Mouse (Mus musculus) midbrain, embryonic 14.5 days (tissue): ENCODE measurements at regions not wholly inside any gene's neighbourhood (a gene's known extent, or its start where the extent isn't known, plus 50 kb on each side); places are given as distances from the start of the nearest gene placed in this dataset.

Experiments
- ATAC-seq: fragments of 200-750 bp; cut with Nextera tagmentation; 2 replicates; pipeline ENCODE4 v1.8.0; 2017; ENCODE audit warnings: moderate number of reproducible peaks, moderate library complexity; ENCODE audit not compliant: low FRiP score, low TSS enrichment
- DNase-seq: peaks from one replicate; pipeline ENCODE4 v3.0.0-alpha.2; 2015
- H3K27ac ChIP-seq: fragments of 300-500 bp; sonication (generic); replicated peaks from 2 replicates; pipeline ENCODE4 v1.5.1; 2014; ENCODE audit warnings: mild to moderate bottlenecking, low read depth, low read length, moderate library complexity
- H3K27me3 ChIP-seq: fragments of 300-500 bp; sonication (generic); 2 replicates; pipeline ENCODE4 v1.6.1; 2014; ENCODE audit warnings: low read length, control low read depth, mixed read lengths; ENCODE audit not compliant: control insufficient read depth, insufficient read depth
- H3K36me3 ChIP-seq: fragments of 300-500 bp; sonication (generic); 2 replicates; pipeline ENCODE4 v1.6.1; 2014; ENCODE audit warnings: low read length, control low read depth; ENCODE audit not compliant: control insufficient read depth, insufficient read depth
- H3K4me1 ChIP-seq: fragments of 300-500 bp; sonication (generic); 2 replicates; pipeline ENCODE4 v1.6.1; 2014; ENCODE audit warnings: mild to moderate bottlenecking, antibody characterized with exemption, low read length, control low read depth; ENCODE audit not compliant: control insufficient read depth, insufficient read depth
- H3K4me2 ChIP-seq: fragments of 300-500 bp; sonication (generic); 2 replicates; pipeline ENCODE4 v1.6.1; 2014; ENCODE audit warnings: mild to moderate bottlenecking, low read length, moderate library complexity
- H3K4me3 ChIP-seq: fragments of 300-500 bp; sonication (generic); replicated peaks from 2 replicates; pipeline ENCODE4 v1.5.1; 2014; ENCODE audit warnings: low read depth, low read length
- H3K9ac ChIP-seq: fragments of 300-500 bp; sonication (generic); replicated peaks from 2 replicates; pipeline ENCODE4 v1.6.1; 2014; ENCODE audit warnings: mild to moderate bottlenecking, low read length, moderate library complexity
- H3K9me3 ChIP-seq: fragments of 300-500 bp; sonication (generic); 2 replicates; pipeline ENCODE4 v1.6.1; 2016; ENCODE audit warnings: low read length, control low read depth, mixed read lengths; ENCODE audit not compliant: control insufficient read depth
- WGBS: fragments of 180-500 bp; shearing (Covaris S2); extraction: QIAGEN DNeasy Blood & Tissue Kit; methylation state at CpG from one replicate; pipeline ENCODE4 v1.1.7; 2014; 5-methylcytosine and 5-hydroxymethylcytosine counted together

- 63% methylated on average over 8 of the region's 8 CpGs for WGBS
- DNase-seq = no peak
- no peak for ATAC-seq
Observed at GRCm38 (mm10) chr13:45281106-45281505, 108.4 kb upstream of the Mylip start.

GRCm38 (mm10) chr13:45286651-45287050, 102.9 kb upstream of the Mylip start:
- H3K9me3 ChIP-seq = no peaks in the 10 kb centered on the region
- DNase-seq = no peak

More at GRCm38 (mm10) chr13:45281106-45281505, 108.4 kb upstream of the Mylip start:
- no peaks in the 10 kb centered on the region for H3K36me3 ChIP-seq
- H3K9me3 ChIP-seq = no peaks in the 10 kb centered on the region
- H3K27ac ChIP-seq = no peak overlapping the region
- H3K4me2 ChIP-seq = no peak overlapping the region
- no peak overlapping the region for H3K9ac ChIP-seq
- no peaks in the 10 kb centered on the region for H3K4me1 ChIP-seq
- H3K4me3 ChIP-seq = no peak overlapping the region
- no peaks in the 10 kb centered on the region for H3K27me3 ChIP-seq

GRCm38 (mm10) chr13:45287217-45287616, 102.3 kb upstream of the Mylip start:
- no peak overlapping the region for H3K9ac ChIP-seq
- ATAC-seq (no peak), DNase-seq (no peak)
- H3K4me3 ChIP-seq = no peak overlapping the region
- H3K4me1 ChIP-seq = no peaks in the 10 kb centered on the region
- H3K27me3 ChIP-seq = no peaks in the 10 kb centered on the region
- 82% methylated on average over 4 of the region's 4 CpGs for WGBS
- no peak overlapping the region for H3K27ac ChIP-seq
- H3K9me3 ChIP-seq = no peaks in the 10 kb centered on the region
- H3K36me3 ChIP-seq = no peaks in the 10 kb centered on the region
- no peak overlapping the region for H3K4me2 ChIP-seq

More at GRCm38 (mm10) chr13:45286651-45287050, 102.9 kb upstream of the Mylip start:
- no peak overlapping the region for H3K27ac ChIP-seq
- WGBS = 73% methylated on average over 2 of the region's 2 CpGs
- no peak for ATAC-seq
- no peak overlapping the region for H3K4me2 ChIP-seq
- H3K4me3 ChIP-seq = no peak overlapping the region
- no peaks in the 10 kb centered on the region for H3K4me1 ChIP-seq
- H3K9ac ChIP-seq = no peak overlapping the region
- no peaks in the 10 kb centered on the region for H3K36me3 ChIP-seq
- H3K27me3 ChIP-seq = no peaks in the 10 kb centered on the region

- ATAC-seq (no peak), DNase-seq (no peak)
- no peaks in the 10 kb centered on the region for H3K4me1 ChIP-seq
- no peak overlapping the region for H3K4me2 ChIP-seq
- H3K27ac ChIP-seq = no peak overlapping the region
- H3K27me3 ChIP-seq = no peaks in the 10 kb centered on the region
- H3K4me3 ChIP-seq = no peak overlapping the region
- H3K9me3 ChIP-seq = no peaks in the 10 kb centered on the region
- no peak overlapping the region for H3K9ac ChIP-seq
- 79% methylated on average over 11 of the region's 11 CpGs for WGBS
- H3K36me3 ChIP-seq = no peaks in the 10 kb centered on the region
Observed at GRCm38 (mm10) chr13:45289976-45290375, 99.6 kb upstream of the Mylip start.

- H3K9ac ChIP-seq = no peak overlapping the region
- H3K27ac ChIP-seq = no peak overlapping the region
- H3K9me3 ChIP-seq = no peaks in the 10 kb centered on the region
- H3K27me3 ChIP-seq = no peaks in the 10 kb centered on the region
- DNase-seq = no peak
- 88% methylated on average over 10 of the region's 10 CpGs for WGBS
- no peak overlapping the region for H3K4me2 ChIP-seq
- no peak overlapping the region for H3K4me3 ChIP-seq
- no peaks in the 10 kb centered on the region for H3K4me1 ChIP-seq
- no peak for ATAC-seq
- no peaks in the 10 kb centered on the region for H3K36me3 ChIP-seq
Observed at GRCm38 (mm10) chr13:45294691-45295090, 94.9 kb upstream of the Mylip start.

- H3K27ac ChIP-seq = no peak overlapping the region
- H3K4me2 ChIP-seq = no peak overlapping the region
- H3K9ac ChIP-seq = no peak overlapping the region
- H3K27me3 ChIP-seq = no peaks in the 10 kb centered on the region
- no peaks in the 10 kb centered on the region for H3K36me3 ChIP-seq
- H3K4me3 ChIP-seq = no peak overlapping the region
- 94% methylated on average over 8 of the region's 8 CpGs for WGBS
- H3K9me3 ChIP-seq = no peaks in the 10 kb centered on the region
- no peaks in the 10 kb centered on the region for H3K4me1 ChIP-seq
- DNase-seq (no peak), ATAC-seq (no peak)
Observed at GRCm38 (mm10) chr13:45300610-45301009, 88.9 kb upstream of the Mylip start.

GRCm38 (mm10) chr13:45301191-45301905, 88.2 kb upstream of the Mylip start:
- no peaks in the 10 kb centered on the region for H3K36me3 ChIP-seq
- no peaks in the 10 kb centered on the region for H3K27me3 ChIP-seq
- no peak overlapping the region for H3K9ac ChIP-seq
- DNase-seq (no peak), ATAC-seq (no peak)
- H3K9me3 ChIP-seq = no peaks in the 10 kb centered on the region
- no peak overlapping the region for H3K4me3 ChIP-seq
- H3K4me1 ChIP-seq = no peaks in the 10 kb centered on the region
- WGBS = 76% methylated on average over 10 of the region's 10 CpGs
- no peak overlapping the region for H3K27ac ChIP-seq
- no peak overlapping the region for H3K4me2 ChIP-seq

- WGBS = 54% methylated on average over 6 of the region's 6 CpGs
- no peak for DNase-seq
Observed at GRCm38 (mm10) chr13:45302796-45303195, 86.7 kb upstream of the Mylip start.

GRCm38 (mm10) chr13:45306177-45306576, 83.4 kb upstream of the Mylip start:
- Histone ChIP-seq H3K9me3 (no peaks in the 10 kb centered on the region), H3K27ac (no peak overlapping the region), H3K4me1 (no peaks in the 10 kb centered on the region), H3K9ac (no peak overlapping the region), H3K4me2 (no peak overlapping the region), H3K27me3 (no peaks in the 10 kb centered on the region), H3K36me3 (no peaks in the 10 kb centered on the region), H3K4me3 (no peak overlapping the region)
- DNase-seq (no peak), ATAC-seq (no peak)
- WGBS = 84% methylated on average over 5 of the region's 5 CpGs

More at GRCm38 (mm10) chr13:45302796-45303195, 86.7 kb upstream of the Mylip start:
- H3K4me3 ChIP-seq = no peak overlapping the region
- H3K27me3 ChIP-seq = no peaks in the 10 kb centered on the region
- no peak overlapping the region for H3K27ac ChIP-seq
- no peaks in the 10 kb centered on the region for H3K4me1 ChIP-seq
- H3K36me3 ChIP-seq = no peaks in the 10 kb centered on the region
- no peaks in the 10 kb centered on the region for H3K9me3 ChIP-seq
- H3K9ac ChIP-seq = no peak overlapping the region
- no peak for ATAC-seq
- no peak overlapping the region for H3K4me2 ChIP-seq
